Mouse (Mus musculus) myocyte (in vitro differentiated cells): ENCODE data around the gene Kcnc1.

Experiments used
- E2F4 ChIP-seq: IDR thresholded peaks from one replicate; pipeline ENCODE4 v1.6.1; 2011; ENCODE audit warnings: mild to moderate bottlenecking, control low read depth, moderate library complexity; ENCODE audit not compliant: insufficient read depth
- MAX ChIP-seq: IDR thresholded peaks from one replicate; pipeline ENCODE4 v1.6.1; 2011; ENCODE audit warnings: low read depth, mild to moderate bottlenecking, control low read depth
- MYOD1 ChIP-seq, 3 experiments: IDR thresholded peaks; one replicate each; pipeline ENCODE4 v1.6.1; 2011; ENCODE audit warnings: control low read depth in 2 of 3, low read depth in 2 of 3, mild to moderate bottlenecking in 2 of 3, moderate library complexity in 1 of 3; ENCODE audit not compliant: insufficient read length in 2 of 3, control insufficient read depth in 1 of 3
- MYOG ChIP-seq, 3 experiments: IDR thresholded peaks; one replicate each; pipeline ENCODE4 v1.6.1; 2011; ENCODE audit warnings: control low read depth in 2 of 3, low read depth in 2 of 3, mild to moderate bottlenecking in 2 of 3; ENCODE audit not compliant: insufficient read length in 2 of 3, control insufficient read depth in 1 of 3, insufficient read depth in 1 of 3
- POLR2A ChIP-seq: IDR thresholded peaks from one replicate; pipeline ENCODE4 v1.6.1; 2011; ENCODE audit warnings: low read depth, mild to moderate bottlenecking, control low read depth, moderate library complexity; ENCODE audit not compliant: insufficient read length
- POLR2AphosphoS2 ChIP-seq: IDR thresholded peaks from one replicate; pipeline ENCODE4 v1.6.1; 2011; ENCODE audit warnings: low read depth, control low read depth; ENCODE audit not compliant: insufficient read length
- REST ChIP-seq: IDR thresholded peaks from one replicate; pipeline ENCODE4 v1.6.1; 2011; ENCODE audit warnings: mild to moderate bottlenecking, control low read depth, moderate library complexity; ENCODE audit not compliant: insufficient read depth, insufficient read length
- SRF ChIP-seq: IDR thresholded peaks from one replicate; pipeline ENCODE4 v1.6.1; 2011; ENCODE audit warnings: low read depth; ENCODE audit not compliant: control insufficient read depth, insufficient read length
- TCF12 ChIP-seq: IDR thresholded peaks from one replicate; pipeline ENCODE4 v1.6.1; 2011; ENCODE audit warnings: mild to moderate bottlenecking, control low read depth; ENCODE audit not compliant: poor library complexity, insufficient read depth, severe bottlenecking
- TCF3 ChIP-seq: IDR thresholded peaks from one replicate; pipeline ENCODE4 v1.6.1; 2011; ENCODE audit warnings: low read depth, control low read depth; ENCODE audit not compliant: insufficient read length
- USF1 ChIP-seq: IDR thresholded peaks from one replicate; pipeline ENCODE4 v1.6.1; 2011; ENCODE audit warnings: low read depth, mild to moderate bottlenecking, control low read depth, moderate library complexity

DNA sequence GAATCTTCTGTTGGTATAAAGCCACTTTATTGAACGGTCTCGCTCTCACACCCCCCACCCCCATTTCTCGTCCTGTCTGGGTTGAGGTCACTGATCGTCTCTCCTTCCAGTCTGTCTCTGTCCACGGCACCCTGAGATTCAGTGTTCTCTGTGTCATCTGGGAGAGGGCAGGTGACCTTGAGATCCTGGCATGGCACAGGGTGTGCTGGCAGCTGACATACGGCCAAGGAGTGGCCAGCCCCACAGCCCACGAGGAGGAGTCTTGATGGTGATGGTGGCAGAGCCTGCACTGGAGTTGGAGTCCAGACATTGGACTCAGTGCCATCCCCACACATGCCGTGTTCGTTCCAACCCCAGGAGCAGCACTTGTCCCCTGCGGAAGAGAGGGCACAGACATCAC lies 46.9 kb downstream of the Kcnc1 start:
- TF ChIP-seq POLR2A (no peak), MYOG (IDR thresholded peaks at IDR 0.05; ENCODE audit: control insufficient read depth in 1 of 3, insufficient read depth in 1 of 3, insufficient read length in 2 of 3, low read depth in 2 of 3) (no peak), USF1 (no peak), POLR2AphosphoS2 (no peak), MAX (no peak), SRF (no peak), E2F4 (no peak), REST (no peak), MYOD1 (IDR thresholded peaks at IDR 0.05; ENCODE audit: control insufficient read depth in 1 of 3, insufficient read length in 2 of 3, low read depth in 2 of 3) (no peak), TCF12 (no peak), TCF3 (no peak)
